Mouse (Mus musculus): Measurements from ENCODE around the gene Tcl1b2. TPM values are rescaled to one million over a fixed set of nuclear protein-coding genes. Genes with fewer than 3 reads are reported as not detected.
"Not testable (repeated sequence)": the region's sequence is repeated elsewhere in the genome, so short reads cannot be mapped to it uniquely, and the experiment has no call there.

Gene Tcl1b2
- total RNA-seq (2021) = not detected
- long read RNA-seq, experiment 1 = 0 reads
- long read RNA-seq, experiment 2 = 0 reads

DNA sequence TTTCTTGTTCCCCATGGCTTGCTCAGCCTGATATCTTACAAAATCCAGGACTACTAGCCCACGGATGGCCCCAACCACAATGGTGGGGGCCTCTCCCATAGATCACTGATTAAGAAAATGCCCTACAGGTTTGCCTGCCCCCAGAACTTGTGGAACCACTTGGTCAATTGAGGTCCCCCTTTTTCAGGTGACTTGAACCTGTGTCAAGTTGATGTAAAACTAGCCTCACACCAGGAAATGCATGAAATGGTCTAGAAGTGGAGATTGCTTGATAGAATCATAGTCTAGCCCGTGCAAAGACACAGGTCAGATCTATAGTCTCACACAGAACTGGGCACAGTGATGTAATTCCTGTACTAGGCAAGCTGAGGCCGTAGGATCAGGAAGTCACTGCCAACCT, at the start of gene Tcl1b2:
Gene Tcl1b2, plus strand, starts transcription at position 301 of the 400 bp plus-strand sequence.
- DNase-seq = no peak
- intact Hi-C loops (cut with DNase I; ENCODE audit: low total_unique reads) = no loop called here

DNA sequence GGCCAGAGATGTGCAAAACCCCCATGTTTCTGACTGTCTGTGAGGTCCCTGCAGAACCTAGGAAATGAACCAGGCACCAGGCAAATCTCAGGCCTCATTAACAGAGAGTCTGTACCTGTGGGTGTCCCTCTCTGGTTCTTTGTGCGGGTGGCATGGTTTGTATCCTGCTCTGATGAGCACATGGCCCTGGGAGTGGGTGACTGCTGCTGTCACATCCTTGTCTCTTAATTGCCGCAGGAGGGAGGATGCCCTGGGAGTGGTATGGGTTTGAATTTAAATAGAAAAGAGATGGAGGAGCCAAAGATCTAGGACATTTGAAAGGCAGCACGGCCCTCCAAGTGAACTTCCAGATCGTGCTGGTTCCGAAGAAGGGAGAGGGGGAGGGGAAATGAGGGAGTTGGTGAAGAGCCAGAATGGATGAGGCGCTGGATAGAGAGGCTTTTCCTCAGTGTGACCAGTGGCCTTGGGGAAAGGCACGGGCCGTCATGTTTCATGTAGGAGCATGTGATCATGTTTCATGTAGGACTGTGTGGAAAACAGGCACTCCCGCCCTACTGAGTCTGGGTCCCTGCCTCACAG, 46.3 kb upstream of the Tcl1b2 start:
- intact Hi-C loops (cut with DNase I; ENCODE audit: low total_unique reads) = no loop called here
- DNase-seq = no peak

DNA sequence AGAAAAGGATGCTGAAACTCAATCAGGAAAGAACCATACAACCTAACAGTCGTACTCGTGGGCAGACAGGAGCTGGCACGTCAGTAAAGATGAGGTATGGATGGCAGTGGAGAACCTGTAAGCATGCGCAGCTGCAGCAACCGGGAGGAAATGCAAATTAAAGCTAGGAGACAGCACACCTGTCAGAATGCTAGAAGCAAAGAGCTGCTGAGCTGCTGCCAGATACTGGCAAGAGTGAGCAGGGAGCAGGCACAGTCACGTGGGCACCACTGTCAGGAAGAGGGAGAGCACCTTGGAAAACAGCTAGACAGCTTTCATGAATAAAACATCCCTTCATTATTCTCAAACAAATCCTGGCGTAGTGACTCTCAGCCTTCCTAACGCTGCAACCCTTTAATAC, 42.9 kb upstream of the Tcl1b2 start:
- intact Hi-C loops (cut with DNase I; ENCODE audit: low total_unique reads) = loop anchor here (2.0 kb wide), 1 partner anchor 52 kb away; no protein-coding TSS in a partner anchor

DNA sequence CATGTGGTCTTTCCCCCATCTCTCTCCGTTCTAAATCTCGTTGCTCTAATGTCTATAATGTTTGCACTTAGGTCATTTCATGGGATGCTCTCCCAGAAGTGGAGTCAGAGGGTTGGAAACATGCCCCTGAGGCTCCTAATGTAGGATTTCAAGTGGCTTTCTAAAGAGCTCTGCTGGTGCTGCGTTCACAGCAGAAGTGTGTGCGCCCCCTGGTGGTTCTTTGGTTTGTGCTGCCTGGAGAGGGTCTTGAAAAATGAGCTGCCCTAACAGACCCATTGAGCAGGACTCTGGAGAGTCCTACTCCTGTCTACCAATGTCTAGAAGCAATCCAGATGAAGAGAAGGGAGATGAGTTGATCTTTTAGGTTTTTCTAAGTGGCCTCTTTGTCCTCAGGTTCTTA, 41.8 kb upstream of the Tcl1b2 start:
- DNase-seq = peak; percentile 81
- intact Hi-C loops (cut with DNase I; ENCODE audit: low total_unique reads) = no loop called here

More for the DNA sequence above, 42.9 kb upstream of the Tcl1b2 start:
- DNase-seq = no peak

DNA sequence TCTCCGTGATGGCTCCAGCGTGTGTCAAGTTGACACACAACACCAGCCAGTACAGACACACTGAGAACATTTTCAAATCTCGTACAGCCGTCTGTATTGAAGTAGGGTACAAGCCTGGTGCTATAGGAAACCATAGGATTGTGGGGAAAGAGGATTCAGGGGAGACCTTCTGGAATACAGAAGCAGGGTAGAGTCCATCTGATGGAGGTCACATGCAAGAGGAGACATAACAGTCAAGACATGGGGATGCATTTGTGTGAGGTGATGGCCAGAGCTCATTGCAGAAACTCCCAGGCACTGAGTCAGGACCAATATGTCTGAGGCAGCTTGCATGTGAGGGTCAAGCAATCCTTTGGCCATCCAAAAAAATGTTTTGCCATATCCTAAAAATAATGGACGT, 40.5 kb upstream of the Tcl1b2 start:
- DNase-seq = no peak
- intact Hi-C loops (cut with DNase I; ENCODE audit: low total_unique reads) = no loop called here

DNA sequence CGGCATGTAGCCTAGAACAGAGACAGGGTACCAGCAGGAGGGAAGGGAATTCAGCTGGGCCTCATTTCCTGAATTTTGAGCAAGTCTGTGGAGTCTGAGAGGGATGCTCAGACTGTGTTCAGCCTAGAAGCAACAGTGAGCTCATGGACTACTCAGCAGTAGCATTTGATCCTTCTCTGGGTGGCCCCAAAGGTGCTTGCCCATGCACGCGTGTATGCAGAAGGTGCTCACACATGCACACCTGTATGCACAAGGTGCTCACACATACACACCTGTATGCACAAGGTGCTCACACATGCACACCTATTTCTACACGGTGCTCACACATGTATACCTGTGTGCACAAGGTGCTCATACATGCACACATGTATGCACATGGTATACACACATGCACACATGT, 37.0 kb upstream of the Tcl1b2 start:
- no peak for DNase-seq
- intact Hi-C loops (cut with DNase I; ENCODE audit: low total_unique reads) = no loop called here

DNA sequence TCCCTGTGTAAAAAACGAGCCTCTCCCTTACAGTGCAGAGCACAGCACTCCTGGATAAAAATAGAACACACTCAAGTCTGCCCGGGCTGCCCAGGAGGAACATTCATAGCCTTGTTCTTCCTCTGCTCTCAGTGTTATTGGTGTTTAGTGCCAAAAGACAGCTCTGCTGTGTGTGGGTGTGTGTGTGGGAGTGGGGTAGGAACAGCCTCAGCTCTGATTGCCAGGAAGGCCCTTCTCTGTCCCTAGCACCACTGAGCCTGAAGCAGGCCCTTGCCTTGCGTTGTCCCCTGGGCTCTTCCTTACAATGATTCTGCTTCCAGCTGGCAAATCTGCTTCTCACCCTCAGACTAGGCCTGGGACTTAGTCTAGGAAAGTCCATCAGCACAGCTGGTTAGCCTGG, 36.4 kb upstream of the Tcl1b2 start:
- intact Hi-C loops (cut with DNase I; ENCODE audit: low total_unique reads) = no loop called here
- DNase-seq = no peak

DNA sequence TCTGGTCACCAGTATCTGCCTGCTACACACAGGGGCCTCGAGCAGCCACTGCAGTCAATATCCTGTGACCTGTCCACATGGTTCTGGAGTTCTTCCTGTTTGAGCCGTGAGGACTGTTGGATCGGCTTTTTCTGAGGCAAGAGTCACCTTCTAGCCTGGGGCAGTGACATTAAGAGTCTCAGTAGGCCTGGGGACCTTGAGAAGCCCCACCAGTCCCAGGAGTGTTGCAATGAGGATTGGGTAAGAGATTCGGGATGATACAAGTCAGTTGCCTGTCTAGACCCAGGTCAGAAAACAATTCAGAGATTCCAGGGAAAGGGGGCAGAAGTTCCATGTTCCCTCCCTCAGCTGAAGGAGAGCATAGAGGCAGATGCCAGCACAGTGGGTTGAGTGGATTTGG, 36.0 kb upstream of the Tcl1b2 start:
- no peak for DNase-seq
- intact Hi-C loops (cut with DNase I; ENCODE audit: low total_unique reads) = no loop called here

DNA sequence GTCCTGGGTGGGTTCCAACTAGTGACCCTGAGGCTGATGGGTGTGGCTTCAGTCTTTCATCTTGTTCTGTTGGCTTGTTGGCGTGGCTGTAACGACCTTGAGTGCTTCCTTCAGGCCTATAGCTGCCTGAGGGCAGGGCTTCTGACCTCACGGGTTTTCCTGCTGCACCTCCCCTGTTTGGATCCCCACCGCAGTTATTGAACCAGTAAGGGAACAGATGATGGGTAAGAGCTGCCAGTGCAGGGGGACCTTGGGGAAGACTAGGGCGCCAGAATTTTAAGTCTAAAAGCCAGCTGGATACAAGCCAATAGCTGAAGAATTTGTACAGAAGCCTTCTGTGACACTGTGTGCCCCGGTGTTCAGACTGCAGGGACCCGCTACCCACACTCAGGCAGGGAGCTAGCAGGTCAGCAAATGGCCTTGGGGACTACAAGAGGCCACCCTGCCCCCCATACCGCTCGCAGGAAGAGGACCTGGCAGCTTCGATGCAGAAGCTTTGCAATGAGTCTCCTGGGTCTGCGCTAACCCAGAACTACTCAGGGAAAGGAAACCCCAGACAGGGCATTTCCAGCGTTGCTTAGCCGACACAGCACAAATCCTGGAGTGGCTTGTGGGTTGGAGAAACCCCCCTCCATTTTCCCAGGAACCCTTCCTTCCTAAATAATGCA, 33.4 kb upstream of the Tcl1b2 start:
- intact Hi-C loops (cut with DNase I; ENCODE audit: low total_unique reads) = no loop called here
- no peak for DNase-seq

DNA sequence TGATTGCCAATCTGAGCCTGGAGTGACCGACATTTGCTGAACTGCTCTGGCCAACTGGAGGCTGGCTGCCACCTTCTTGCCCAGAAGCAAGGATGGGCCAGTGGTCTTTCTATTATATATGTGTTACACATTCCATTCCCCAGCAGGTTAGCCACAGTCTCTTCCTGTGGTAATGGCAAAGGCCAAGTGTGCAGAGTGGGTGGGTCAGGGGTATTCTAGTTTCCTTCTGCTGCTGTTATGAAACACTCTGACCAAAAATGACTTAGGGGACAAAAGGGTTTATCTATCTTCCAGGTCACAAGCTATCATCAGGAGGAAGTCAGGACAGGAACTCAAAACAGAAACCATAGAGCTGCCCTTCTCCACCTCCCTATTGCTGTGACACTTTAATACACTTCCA, 29.2 kb upstream of the Tcl1b2 start:
- intact Hi-C loops (cut with DNase I; ENCODE audit: low total_unique reads) = no loop called here
- DNase-seq = no peak

DNA sequence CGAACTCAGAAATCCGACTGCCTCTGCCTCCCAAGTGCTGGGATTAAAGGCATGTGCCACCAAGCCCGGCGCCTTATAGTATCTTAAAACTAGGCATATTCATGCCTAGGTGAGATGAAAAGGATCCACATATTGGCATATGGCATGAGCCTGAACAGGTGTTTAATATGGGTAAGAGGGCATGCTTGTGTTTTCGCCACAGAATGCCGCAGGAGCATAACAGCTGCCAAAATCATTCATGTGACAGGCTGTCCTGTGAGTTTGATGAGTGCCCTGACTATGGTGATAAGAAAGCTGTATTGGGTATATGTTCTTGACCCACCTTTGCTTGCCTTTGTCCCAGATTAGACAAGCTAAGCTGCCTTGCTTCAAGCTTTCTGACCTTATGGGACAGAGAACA, 20.5 kb upstream of the Tcl1b2 start:
- DNase-seq = no peak
- intact Hi-C loops (cut with DNase I; ENCODE audit: low total_unique reads) = no loop called here

DNA sequence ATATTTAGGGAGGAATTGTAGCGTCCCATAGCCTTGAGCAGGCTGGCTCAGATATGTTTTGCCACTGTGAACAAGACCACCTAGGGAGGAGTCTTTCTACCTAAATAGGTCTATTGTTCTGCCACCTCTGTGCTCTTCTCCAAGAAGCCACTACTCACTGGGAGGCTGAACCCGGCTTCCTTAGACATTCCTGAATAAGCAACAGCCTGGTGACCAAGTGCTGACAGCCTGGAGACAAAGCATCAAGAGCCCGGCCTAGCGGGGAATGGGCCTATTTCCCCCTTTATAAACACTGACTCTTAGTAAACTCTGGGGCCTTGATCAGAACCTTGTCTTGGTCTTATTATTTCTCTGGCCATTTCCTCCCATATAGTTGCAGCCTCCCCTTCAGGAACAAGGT, 19.3 kb upstream of the Tcl1b2 start:
- DNase-seq = no peak
- intact Hi-C loops (cut with DNase I; ENCODE audit: low total_unique reads) = no loop called here

DNA sequence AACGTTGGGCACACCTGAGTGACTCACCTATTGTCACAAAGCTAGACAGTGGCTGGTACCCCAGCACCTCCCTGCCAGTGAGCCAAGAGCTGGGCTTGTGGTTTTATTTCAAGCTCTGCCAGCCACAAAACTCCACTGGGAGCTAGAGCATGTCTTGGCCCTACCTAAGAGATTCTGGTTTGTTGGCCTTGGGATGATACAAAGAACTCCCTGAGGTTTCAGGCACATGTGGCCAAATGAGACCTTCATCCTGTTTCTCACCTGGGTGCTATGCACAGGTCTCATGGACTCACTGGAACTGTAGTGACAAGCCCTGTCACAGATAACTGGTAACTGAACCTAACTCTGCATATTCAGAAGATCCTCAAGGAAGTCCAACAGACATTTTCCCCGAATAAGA, 18.2 kb upstream of the Tcl1b2 start:
- DNase-seq = no peak
- intact Hi-C loops (cut with DNase I; ENCODE audit: low total_unique reads) = no loop called here

DNA sequence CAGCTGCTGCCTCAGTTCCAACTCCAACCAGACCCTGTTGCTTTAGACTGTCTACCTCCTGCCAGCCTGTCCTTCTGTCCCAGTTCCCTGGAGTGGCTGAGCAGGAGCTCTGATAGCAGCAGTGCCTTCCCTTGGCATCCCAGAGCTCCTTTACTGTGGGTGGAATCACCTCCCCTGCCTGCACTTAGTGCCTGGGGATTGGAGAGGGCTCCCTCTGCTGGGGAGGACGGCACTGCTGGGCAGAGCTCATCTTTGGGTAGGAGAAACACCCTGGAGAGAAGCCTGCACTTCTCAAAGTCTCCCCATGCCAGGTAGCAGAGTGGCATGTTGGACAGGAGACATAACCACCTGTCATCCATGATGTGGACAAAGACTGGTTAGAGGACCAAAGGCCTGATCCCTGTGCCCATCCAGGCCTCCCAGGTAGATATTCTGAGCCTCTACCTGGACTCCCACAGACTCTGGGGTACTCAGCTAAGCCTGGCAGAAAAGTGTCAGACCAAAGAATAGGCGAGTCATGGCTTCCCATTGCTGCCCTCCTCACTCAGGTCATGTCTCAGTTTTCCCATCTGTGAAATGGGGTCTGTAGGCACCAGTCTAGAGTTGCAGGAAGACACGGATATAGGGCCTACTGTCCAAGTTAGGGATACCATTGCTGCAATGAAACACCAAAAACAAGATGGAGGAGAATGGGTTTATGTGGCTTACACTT, 16.2 kb upstream of the Tcl1b2 start:
- DNase-seq; intact Hi-C loops (cut with DNase I; ENCODE audit: low total_unique reads): not testable (repeated sequence)

DNA sequence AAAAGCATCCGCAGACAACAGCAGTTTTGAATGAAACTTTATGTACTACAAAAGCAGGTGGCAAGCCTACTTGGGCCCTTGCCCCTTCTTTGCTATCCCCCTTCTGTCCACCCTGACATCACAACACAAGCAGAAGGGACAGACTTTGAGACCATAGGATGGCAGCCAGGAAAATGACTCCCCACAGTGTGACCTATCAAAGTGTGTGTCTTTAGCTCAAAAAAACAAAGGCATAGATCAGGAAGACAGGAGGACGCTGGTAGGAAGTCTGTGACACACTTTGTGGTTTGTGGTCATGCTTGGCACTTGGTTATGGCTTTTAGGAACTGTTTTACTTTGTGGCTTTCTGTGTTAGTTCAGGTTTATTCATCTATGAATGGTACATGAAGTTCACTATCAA, 11.6 kb upstream of the Tcl1b2 start:
- intact Hi-C loops (cut with DNase I; ENCODE audit: low total_unique reads); DNase-seq: not testable (repeated sequence)

DNA sequence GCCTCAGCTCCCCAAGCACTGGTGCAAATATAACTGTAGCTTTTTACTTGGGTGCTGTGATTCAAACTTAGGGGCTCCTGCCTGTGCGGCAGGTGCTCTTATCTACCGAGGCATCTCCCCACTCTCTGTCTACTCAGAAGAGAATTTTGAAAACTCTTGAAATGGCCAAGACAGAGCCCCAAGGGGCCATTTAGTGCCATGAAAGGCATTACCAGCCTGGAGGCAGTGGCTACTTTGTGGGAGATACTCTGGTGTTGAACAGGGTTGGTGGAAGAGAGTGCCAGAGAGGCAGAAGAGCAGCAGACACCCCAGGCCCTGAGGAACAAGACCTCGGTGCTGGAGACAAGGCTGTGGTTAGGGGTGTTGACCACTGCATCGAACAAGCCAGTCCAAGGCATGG, 11.0 kb upstream of the Tcl1b2 start:
- DNase-seq; intact Hi-C loops (cut with DNase I; ENCODE audit: low total_unique reads): not testable (repeated sequence)

DNA sequence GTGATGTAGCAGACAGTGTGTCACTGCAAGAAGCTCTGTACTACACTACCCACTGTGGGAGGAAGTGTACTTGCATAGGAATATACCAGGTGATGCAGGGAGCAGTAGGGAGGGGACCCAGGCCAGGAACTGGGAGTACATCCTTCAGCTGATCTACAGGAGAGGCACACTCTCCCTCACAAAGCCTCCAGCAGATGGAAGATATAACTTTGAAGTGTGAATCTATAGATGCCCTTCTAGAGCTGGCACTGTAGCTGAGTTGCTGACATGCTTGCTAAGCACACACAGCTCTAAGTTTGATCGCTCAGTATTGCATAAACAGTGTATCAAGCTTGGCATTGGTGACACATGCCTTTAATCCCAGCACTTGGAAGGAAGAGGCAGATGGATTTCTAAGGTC, 8.1 kb upstream of the Tcl1b2 start:
- DNase-seq; intact Hi-C loops (cut with DNase I; ENCODE audit: low total_unique reads): not testable (repeated sequence)

DNA sequence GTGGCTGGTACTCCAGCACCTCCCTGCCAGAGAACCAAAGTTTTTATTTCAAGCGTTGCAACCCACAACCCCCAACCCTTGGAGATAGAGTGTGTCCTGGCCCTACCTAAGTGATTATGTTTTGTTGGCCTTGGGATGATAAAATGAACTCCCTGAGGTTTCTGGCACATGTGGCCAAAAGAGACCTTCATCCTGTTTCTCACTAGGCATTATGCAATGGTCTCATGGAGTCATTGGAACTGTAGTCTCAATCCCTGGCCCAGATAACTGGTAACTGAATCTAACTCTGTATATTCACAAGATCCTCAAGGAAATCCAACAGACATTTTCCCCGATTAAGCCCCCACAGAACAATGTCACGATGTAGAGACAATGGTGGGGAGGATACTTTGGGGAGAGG, 2.7 kb upstream of the Tcl1b2 start:
- intact Hi-C loops (cut with DNase I; ENCODE audit: low total_unique reads) = no loop called here
- DNase-seq = no peak

DNA sequence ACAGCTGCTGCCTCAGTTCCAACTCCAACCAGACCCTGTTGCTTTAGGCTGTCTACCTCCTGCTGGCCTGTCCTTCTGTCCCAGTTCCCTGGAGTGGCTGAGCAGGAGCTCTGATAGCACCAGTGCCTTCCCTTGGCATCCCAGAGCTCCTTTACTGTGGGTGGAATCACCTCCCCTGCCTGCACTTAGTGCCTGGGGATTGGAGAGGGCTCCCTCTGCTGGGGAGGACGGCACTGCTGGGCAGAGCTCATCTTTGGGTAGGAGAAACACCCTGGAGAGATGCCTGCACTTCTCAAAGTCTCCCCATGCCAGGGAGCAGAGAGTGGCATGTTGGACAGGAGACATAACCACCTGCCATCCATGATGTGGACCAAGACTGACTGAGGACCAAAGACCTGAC, 886 bp upstream of the Tcl1b2 start:
- DNase-seq; intact Hi-C loops (cut with DNase I; ENCODE audit: low total_unique reads): not testable (repeated sequence)

DNA sequence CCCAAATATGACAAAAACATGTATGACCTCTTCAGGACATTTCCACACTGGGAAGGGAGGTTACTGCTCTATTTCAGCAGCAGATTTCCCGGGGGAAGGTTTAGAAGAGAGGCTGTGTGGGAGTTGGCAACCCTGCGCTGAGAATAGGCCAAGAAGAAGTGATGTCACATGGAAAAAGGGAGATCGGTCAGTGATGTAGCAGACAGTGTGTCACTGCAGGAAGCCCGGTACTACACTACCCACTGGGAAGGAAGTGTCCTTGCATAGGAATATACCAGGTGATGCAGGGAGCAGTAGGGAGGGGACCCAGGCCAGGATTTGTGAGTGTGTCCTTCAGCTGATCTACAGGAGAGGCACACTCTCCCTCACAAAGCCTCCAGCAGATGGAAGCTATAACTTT, 9.5 kb downstream of the Tcl1b2 start:
- intact Hi-C loops (cut with DNase I; ENCODE audit: low total_unique reads) = not testable (repeated sequence)

DNA sequence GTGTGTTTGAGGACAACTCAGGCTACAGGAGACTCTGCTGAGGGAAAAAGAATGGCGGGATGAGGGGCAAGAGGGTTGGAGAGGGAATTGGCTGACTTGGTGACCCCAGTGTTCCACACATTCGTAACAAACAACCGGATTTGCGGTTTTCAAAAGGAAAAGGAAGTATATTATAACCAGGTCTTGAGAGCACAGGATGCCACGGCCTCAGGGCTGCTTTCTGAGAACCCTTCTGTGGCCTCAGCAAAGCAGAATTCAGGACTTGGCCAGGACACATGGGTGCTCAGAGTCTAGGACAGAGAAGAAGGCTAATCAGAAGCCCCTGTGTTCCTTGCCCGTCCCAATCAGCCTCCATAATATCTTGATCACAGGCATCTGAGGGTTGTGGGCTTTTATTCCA, 13.0 kb downstream of the Tcl1b2 start:
- intact Hi-C loops (cut with DNase I; ENCODE audit: low total_unique reads) = no loop called here
- no peak for DNase-seq

More for the DNA sequence above, 9.5 kb downstream of the Tcl1b2 start:
- DNase-seq = peak; percentile 14

All from gastrocnemius, postnatal 14 days (tissue).